Mouse (Mus musculus) CD4-positive helper T cell, adult 2 months (primary cell): ENCODE results near the gene Adamts6.

Experiments used
- DNase-seq: peaks from one replicate; pipeline ENCODE4 v3.0.0-alpha.2; 2012; ENCODE audit warnings: low read depth, missing footprints, low spot score

The Adamts6 gene

DNA sequence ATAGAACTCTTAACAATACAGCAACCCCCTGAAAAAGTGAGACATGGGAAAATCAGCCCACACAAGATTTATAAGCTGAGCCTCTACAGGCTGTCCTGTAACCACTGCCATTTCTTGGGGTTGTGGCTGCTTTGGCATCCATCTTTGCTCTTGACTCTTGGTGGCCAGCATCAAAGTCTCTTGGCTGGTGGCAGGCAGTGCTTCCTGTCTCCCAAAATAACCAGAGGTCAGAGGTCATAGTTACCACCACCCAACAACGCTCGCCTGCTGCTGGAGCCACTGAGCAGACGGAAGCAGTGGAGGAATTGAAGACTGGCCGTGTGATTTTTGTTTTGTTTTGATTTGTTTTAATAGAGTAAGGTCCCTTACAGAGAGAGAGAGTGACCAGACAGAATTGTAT lies 228.5 kb downstream of the Adamts6 start:
- DNase-seq = no peak

- no peak for DNase-seq
Observed at GRCm38 (mm10) chr13:104516766-104517364, 229.2 kb downstream of the Adamts6 start.

DNA sequence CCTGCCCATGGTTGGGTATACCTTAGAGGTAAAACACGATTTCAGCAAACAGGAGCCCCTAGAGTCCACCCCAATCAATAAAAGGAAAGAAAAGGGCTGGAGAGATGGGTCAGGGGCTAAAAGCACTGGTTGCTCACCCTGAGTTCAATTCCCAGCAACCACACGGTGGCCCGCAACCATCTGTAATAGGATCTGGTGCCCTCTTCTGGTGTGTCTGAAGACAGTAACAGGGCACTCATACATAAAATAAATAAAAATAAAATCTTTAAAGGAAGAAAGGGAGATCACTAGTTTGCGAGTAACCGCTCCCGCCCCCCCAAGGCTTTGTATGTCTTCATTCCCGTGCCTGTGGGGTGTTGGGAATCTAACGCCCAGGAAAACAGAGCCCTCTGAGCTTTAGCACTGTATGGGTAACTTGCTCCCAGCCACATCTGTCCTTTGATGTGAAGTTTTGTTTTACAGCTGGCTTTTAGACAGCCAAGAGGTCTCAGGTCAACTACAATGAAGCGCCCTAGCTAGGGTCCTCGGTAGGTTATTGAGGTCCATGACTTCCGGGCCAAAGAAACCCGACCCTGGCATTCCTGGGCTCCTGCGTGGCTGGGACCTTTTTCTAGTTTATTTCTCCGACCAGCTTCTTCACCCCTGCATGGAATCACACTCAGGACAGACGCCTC lies 230.1 kb downstream of the Adamts6 start:
- DNase-seq = no peak

- no peak for DNase-seq
Observed at GRCm38 (mm10) chr13:104518312-104519005, 230.8 kb downstream of the Adamts6 start.

- DNase-seq = no peak
Observed at GRCm38 (mm10) chr13:104519006-104519695, 231.5 kb downstream of the Adamts6 start.

DNA sequence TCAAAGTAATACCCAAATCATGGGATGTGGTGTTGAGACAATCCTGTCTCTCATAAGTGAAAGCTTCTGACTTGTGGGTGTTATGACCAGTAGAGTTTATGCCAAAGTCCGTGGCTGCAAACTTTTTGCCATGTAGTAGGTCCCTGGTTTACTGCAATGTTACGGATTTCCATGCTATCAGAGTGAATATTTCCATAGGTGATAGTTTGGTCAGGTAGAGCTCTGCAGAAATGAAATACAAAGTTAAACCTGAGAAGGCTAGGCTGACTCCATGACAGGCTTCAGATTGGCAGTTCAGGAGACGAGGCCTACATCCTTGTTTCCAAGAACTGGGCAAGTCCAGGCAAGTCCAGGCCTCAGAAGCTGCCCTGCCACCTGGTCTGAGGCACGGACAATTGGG lies 232.3 kb downstream of the Adamts6 start:
- DNase-seq = no peak

GRCm38 (mm10) chr13:104520461-104520860 lies 232.8 kb downstream of the Adamts6 start:
- DNase-seq = no peak

GRCm38 (mm10) chr13:104521532-104521931 lies 233.9 kb downstream of the Adamts6 start:
- DNase-seq = no peak

DNA sequence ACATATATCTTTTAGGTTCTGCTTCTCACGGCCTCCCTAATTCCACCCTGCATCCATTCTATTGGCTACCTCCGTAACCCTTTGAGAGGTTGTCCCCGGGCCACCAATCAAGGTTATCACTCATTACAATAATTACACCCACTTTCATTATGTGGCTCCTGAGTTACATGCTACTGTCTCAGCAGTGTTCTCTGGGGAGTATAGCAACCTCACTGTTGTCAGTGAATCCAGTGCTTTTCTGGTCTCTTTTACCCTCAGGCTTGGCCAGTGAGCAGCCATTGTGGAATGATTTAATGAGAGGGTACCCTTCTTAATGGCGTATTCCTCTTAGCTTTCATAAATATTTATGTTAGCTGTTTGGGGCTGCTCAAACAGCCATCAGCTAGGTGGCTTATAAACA lies 238.0 kb downstream of the Adamts6 start:
- DNase-seq = no peak

DNA sequence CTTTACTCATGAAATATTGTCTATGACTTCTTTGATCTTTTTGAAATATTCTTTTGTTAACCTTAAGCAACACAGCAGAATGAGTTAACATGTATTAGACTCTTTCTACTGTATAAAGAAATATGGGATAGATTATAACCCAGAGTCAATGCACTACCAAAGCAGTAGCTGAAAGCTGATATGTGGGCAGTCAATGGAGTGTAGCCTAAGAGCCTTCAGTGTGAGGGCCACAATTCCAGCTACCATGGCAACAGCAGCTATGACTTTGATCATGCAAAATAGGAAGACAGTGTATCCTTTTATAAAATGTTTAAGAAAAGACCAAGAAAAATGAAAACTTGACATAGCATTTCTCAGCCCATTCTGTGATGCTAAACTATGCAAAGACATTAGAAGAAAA lies 241.6 kb downstream of the Adamts6 start:
- DNase-seq = no peak

DNA sequence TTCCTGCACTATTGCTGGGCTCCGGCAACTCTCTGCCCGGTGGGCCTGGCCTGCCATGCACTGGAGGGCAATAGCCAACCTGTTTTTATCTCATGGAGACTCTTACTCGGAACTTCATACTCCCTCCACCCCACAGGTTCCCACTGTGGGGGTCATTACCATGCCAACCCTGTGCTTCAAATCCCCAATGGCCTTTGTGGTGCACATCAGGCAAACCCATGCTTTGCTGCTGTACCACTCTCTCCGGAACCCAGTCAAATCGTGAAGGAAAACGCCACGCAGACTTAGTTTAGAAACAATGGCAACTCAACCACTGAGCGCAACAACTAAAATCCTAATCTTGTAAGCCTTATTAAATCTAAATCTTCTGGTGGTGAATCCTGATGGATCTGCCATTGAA lies 244.2 kb downstream of the Adamts6 start:
- DNase-seq = no peak

DNA sequence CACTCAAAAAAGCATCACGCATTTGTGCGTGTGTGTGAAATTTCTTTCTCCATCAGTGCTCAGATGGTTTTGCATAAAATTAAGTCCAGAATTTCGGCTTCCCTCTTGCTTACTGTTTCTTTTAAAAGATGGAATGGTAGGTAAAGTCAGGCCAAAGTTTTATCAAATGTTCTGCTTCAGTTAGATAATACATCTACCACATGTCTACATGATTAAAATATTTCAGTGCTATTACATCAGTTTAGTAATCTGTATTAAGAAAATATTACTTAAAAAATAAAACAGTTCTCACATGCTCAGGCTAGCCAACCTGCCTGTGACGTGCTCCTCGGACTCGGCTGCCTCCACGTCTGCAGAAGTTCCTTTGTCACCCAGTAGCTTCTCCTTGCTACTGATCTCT lies 245.1 kb downstream of the Adamts6 start:
- DNase-seq = no peak

- no peak for DNase-seq
Observed at GRCm38 (mm10) chr13:104533806-104534495, 246.3 kb downstream of the Adamts6 start.

DNA sequence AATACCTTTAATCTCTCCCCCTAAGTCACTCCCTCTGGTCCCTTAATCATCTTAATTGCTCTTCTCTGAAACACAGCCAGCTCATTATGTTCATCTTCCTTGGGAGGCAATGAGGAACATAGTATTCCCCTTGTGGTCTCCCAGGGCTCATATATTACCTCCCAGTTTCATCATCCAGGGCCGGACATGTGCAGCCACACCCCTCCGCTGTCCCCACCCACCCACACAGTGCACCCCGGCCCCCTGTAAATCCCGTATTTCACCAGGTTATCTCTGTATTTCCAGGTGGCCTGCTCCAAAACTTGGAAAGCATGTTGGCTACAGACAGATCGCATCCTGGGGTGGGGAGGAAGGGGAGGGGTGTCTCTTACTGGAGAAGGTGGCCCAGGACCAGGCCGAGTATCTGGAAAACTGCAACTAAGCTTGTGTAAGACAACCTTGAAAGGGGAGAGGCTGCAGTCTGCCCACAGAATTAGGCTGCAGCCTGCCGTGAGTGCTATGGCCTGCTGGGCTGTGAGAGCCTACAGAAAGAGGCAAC lies 253.3 kb downstream of the Adamts6 start:
- DNase-seq = no peak

GRCm38 (mm10) chr13:104542123-104542758 lies 254.6 kb downstream of the Adamts6 start:
- no peak for DNase-seq

DNA sequence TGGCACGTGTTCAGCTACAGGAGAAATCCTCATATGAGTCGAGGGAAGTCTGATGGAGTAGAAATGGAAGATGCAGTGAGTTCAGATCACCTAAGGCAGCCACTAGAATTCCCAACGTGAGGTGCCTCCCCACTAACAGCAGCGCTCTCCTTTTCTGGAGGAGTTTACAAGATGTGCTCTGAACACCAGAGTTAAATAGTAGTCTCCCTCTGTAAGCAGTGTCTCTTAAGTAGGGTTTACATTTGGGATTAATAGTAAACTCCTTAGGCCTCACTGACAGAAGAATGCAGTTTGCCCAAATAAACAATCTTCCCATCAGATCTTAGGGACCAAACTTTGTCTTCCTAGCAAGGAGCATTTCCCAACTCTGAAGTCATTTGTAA lies 255.1 kb downstream of the Adamts6 start:
- DNase-seq = no peak
